Mouse (Mus musculus) heart, embryonic 16.5 days (tissue): ENCODE data around the gene Bphl. TPM values are rescaled to one million over a fixed set of nuclear protein-coding genes. Genes with fewer than 3 reads are reported as not detected.
"Not testable (repeated sequence)": the region's sequence is repeated elsewhere in the genome, so short reads cannot be mapped to it uniquely, and the experiment has no call there.

Source experiments
- ATAC-seq: fragments of 200-750 bp; cut with Nextera tagmentation; replicated peaks from 2 replicates; pipeline ENCODE4 v1.8.0; 2017; ENCODE audit warnings: moderate number of reproducible peaks; ENCODE audit not compliant: insufficient read depth, low FRiP score; ENCODE audit errors: extremely low read depth
- H3K27ac ChIP-seq: fragments of 300-500 bp; sonication (generic); 2 replicates; pipeline ENCODE4 v1.5.1; 2014; ENCODE audit warnings: mild to moderate bottlenecking, low read length, control low read depth, moderate library complexity
- H3K27me3 ChIP-seq: fragments of 300-500 bp; sonication (generic); 2 replicates; pipeline ENCODE4 v1.6.1; 2014; ENCODE audit warnings: low read length, mixed read lengths; ENCODE audit not compliant: control insufficient read depth, insufficient read depth
- H3K36me3 ChIP-seq: fragments of 300-500 bp; sonication (generic); 2 replicates; pipeline ENCODE4 v1.6.1; 2014; ENCODE audit not compliant: control insufficient read depth, insufficient read depth
- H3K4me1 ChIP-seq: fragments of 300-500 bp; sonication (generic); 2 replicates; pipeline ENCODE4 v1.6.1; 2014; ENCODE audit warnings: low read length, mixed read lengths; ENCODE audit not compliant: control insufficient read depth, insufficient read depth
- H3K4me2 ChIP-seq: fragments of 300-500 bp; sonication (generic); 2 replicates; pipeline ENCODE4 v1.6.1; 2014; ENCODE audit warnings: low read depth, mild to moderate bottlenecking, control low read depth, low read length
- H3K4me3 ChIP-seq: fragments of 300-500 bp; sonication (generic); 2 replicates; pipeline ENCODE4 v1.5.1; 2014; ENCODE audit warnings: mild to moderate bottlenecking, control low read depth, low read length
- H3K9ac ChIP-seq: fragments of 300-500 bp; sonication (generic); 2 replicates; pipeline ENCODE4 v1.6.1; 2014; ENCODE audit warnings: low read length, control low read depth
- H3K9me3 ChIP-seq: fragments of 300-500 bp; sonication (generic); replicated peaks from 2 replicates; pipeline ENCODE4 v1.6.1; 2016; ENCODE audit warnings: low read length; ENCODE audit not compliant: control insufficient read depth
- WGBS: fragments of 180-500 bp; shearing (Covaris S2); extraction: QIAGEN DNeasy Blood & Tissue Kit; methylation state at CpG from one replicate; pipeline ENCODE4 v1.1.7; 2014; 5-methylcytosine and 5-hydroxymethylcytosine counted together
- polyA plus RNA-seq: library from polyadenylated mRNA; unstranded; fragments of >200 nt; fragmentation: Nextera tagmentation; extraction: Ambion mirVana; gene quantifications from 2 replicates; pipeline ENCODE4 v1.2.1, GENCODE M21; 2015

The Bphl gene
- polyA plus RNA-seq, 1 experiment from 2014 or later: 54.6 TPM

DNA sequence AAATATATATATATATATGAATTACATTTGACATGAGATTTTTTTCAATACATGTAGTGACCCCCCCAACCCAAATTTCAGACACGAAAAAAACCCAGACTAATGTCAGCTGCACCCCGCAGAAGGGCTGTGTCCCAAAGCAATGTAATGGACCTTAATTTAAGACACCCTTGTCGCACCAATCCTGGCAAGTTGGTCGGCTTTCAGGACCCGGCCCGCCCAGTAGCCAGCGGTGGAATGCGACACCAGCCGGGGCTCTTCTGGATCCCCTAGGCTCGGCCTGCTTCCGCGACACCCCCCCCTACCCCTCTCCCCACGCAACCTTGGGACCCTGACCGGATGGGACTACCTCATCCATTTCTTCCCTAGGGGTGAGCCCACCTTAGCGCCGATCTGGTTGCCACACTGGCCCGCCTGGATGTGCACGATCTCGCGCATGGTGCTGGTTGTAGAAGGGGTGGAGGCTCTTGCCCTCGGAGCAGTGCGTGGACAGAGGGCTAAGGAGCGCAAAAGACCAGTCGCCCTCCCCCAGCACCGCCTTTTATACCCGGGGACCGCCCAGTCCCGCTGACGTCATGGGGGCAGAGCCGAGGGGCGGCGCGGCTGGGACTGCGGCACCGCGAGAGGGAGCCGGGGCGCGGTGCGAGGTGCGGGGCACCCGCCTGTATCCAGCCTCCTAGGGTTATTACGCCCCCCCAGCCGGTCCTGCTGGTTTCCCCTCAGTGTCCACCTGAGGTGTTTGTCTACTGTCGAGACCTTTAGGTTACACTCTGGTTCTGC, 40.3 kb downstream of the Bphl start, which contains the start of gene Tubb2a:
TSS of gene Tubb2a (minus strand) at position 516 of the 780 bp plus-strand sequence.
- Histone ChIP-seq H3K27ac (peak within 1 kb of the TSS; percentile 77), H3K27me3 (no peaks in the 10 kb centered on the region), H3K4me2 (peak within 1 kb of the TSS; percentile 96), H3K9ac (peak within 1 kb of the TSS; percentile 95), H3K36me3 (peaks cover 5% of the 10 kb centered on the region), H3K4me1 (peaks cover 14% of the 10 kb centered on the region), H3K9me3 (no peaks in the 10 kb centered on the region), H3K4me3 (peak within 1 kb of the TSS; percentile 95)
- 1% methylated on average over 45 of the region's 45 CpGs for WGBS
- peak; percentile 93 for ATAC-seq

DNA sequence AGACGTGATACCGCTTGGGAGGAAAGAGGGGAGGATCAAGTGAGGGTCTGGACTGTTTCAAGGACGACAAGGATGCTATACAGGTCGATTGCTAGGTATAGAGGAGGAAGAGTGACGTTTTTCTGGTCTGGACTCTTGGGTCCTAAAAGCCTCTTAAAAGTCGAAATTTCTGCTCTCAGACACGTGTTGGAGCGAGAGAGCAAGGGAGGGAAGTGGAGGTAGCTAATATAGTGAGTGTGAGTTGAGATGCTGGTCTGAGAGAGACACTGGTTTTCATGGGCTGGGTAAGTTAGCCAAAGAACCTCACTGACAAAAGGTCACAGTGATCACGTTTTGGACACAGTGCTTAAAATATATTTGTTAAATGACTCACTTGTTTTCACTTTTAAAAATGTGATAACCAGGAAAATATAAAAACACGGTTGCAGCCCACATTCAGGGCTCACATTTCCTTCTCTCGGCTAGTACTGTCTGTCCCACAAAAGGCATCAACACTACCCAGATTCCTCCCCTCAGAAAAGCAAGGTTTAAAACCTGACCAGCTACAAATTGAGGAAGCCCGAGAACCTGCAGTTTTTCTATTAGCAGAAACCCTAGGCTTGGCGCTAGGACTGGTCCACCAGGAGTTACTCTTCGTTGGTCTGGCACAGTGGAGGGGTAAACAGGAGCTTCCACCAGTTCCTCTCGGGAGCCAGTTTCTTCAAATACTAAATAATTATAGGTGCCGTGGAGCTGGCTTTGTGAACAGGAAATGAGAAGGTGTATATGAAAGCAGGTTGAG, 41.3 kb downstream of the Bphl start:
- Histone ChIP-seq H3K4me2 (peak overlapping the region; percentile 96), H3K27me3 (no peaks in the 10 kb centered on the region), H3K36me3 (peaks cover 2% of the 10 kb centered on the region; the same call in 1 of the 2 replicates), H3K4me1 (peaks cover 14% of the 10 kb centered on the region), H3K9me3 (no peaks in the 10 kb centered on the region), H3K4me3 (peak overlapping the region; percentile 95), H3K9ac (peak overlapping the region; percentile 95), H3K27ac (no peak overlapping the region)
- ATAC-seq: no peak
- 34% methylated on average over 16 of the region's 16 CpGs for WGBS

DNA sequence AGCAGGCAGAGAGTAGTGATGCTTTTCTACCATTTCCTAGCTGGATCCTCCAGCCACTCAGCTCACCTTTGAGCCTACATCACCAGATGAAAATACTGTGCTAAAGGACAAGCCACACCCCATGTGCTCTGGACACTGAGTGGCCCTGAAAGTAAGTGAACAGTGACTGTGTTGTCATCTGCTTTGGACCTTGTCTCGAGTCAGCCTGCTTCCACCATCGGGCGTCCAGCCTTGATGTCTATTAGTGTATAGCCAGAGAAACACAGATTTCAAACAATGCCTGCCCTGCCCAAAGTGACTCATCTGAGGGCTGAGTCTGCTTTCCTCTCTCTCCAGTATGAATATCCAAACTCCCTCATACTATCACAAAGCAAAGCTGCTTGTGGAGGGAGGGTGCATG, 42.4 kb downstream of the Bphl start:
- Histone ChIP-seq H3K4me3 (no peak overlapping the region), H3K4me1 (peaks cover 14% of the 10 kb centered on the region), H3K27me3 (no peaks in the 10 kb centered on the region), H3K9ac (no peak overlapping the region), H3K4me2 (no peak overlapping the region), H3K9me3 (no peaks in the 10 kb centered on the region), H3K36me3 (peaks cover 2% of the 10 kb centered on the region; the same call in 1 of the 2 replicates), H3K27ac (no peak overlapping the region)
- no peak for ATAC-seq
- 61% methylated on average over 3 of the region's 3 CpGs for WGBS

DNA sequence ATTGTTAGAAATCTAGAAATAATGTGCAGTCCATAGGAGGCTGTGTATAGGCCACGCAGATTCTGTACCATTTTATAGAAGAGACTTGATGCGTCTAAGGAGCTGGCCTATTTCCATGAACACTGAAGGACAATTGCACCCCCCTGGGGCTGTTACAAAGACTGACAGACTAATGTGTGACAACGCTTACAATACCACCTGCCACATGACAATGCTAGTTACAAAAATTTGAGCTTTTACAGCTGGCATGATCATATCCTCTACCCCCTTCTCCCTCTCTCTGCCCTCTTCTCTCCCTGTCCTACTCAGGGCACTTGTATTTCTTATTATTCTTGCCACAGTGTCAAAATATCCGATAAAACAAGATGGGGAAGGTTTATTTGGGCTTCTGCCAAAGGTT, 44.5 kb downstream of the Bphl start:
- WGBS: 79% methylated on average over 4 of the region's 4 CpGs
- H3K9ac ChIP-seq: no peak overlapping the region
- ATAC-seq: no peak

DNA sequence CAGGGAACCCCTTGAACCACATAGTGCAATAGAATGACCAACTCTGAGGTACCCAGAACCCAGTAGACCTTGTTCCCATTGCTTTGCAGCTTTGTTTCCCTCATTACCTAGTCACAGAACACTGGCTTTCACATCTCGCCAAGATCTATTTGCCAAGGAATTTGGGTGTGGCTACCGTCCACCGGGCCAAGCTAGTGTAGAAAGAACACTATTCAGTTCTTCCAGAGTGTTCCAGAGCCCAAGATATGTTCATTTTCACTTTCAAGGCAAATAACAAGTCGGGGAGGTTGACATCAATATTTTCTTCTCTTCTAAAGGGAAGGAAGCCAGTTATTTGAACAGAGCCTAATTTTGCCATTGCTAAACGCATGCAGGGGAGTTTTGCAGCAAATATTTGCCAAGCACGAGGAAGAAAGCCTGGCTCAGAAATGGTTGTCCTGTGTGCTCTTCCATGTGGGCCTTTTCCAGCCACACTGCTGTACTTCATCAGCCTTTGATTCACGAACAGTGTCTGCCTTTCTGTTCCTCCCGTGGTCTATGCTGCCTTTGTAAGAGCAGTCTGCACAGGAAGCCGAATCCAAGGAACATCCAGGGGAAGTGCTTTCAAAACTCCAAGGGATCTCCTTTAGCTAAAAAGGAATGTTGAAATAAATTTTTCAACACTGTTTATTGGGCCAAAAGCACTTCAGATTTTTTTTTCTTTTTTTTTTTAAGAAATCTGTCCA, 46.8 kb downstream of the Bphl start:
- H3K36me3 ChIP-seq: no peaks in the 10 kb centered on the region
- ATAC-seq: no peak
- no peak overlapping the region for H3K4me2 ChIP-seq
- WGBS: 58% methylated on average over 9 of the region's 9 CpGs
- no peak overlapping the region for H3K9ac ChIP-seq
- H3K4me1 ChIP-seq: peaks cover 13% of the 10 kb centered on the region
- no peak overlapping the region for H3K4me3 ChIP-seq
- no peak overlapping the region; the same call in 1 of the 2 replicates for H3K27ac ChIP-seq
- no peaks in the 10 kb centered on the region for H3K27me3 ChIP-seq
- H3K9me3 ChIP-seq: no peaks in the 10 kb centered on the region

More for the DNA sequence above, 44.5 kb downstream of the Bphl start:
- no peaks in the 10 kb centered on the region for H3K36me3 ChIP-seq
- H3K9me3 ChIP-seq: no peaks in the 10 kb centered on the region
- no peaks in the 10 kb centered on the region for H3K27me3 ChIP-seq
- no peak overlapping the region for H3K4me3 ChIP-seq
- no peak overlapping the region for H3K4me2 ChIP-seq
- peaks cover 11% of the 10 kb centered on the region for H3K4me1 ChIP-seq
- no peak overlapping the region for H3K27ac ChIP-seq

DNA sequence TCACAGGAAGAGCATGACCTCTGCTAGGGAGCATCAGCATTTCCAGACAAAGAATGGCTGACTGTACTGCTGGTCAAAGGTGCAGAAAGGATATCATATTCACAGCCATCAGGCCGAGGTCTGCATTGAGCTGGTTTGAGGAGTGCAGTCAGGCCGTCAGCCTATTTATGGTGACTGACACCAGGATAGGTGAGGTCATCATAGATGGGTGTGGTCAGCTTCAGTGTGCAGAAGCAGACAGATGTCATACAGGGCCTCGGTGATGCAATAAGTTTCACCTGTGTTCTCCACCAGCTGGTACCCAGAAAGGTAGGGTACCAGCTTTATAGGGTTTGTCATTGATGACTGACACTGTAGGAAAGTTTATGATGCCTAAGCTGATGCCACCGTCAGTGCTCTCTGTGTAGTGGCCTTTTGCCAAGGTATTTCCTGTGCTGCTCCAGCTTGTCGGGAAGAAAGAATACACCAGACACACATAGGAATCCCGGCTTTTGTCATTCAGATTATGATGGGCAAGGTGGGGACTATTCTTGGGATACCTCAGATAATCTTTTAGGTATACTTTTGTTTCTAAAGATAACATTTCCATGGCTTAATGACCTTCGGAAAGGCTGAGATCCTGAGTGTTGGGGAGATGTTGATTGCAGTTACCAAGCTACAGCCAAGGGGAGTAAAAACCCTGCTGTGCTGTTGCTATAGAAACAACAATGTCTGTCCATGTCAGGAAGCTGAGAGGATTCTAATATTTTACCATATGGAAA, 49.8 kb downstream of the Bphl start:
- ATAC-seq: no peak; the same call in 1 of the 2 replicates

DNA sequence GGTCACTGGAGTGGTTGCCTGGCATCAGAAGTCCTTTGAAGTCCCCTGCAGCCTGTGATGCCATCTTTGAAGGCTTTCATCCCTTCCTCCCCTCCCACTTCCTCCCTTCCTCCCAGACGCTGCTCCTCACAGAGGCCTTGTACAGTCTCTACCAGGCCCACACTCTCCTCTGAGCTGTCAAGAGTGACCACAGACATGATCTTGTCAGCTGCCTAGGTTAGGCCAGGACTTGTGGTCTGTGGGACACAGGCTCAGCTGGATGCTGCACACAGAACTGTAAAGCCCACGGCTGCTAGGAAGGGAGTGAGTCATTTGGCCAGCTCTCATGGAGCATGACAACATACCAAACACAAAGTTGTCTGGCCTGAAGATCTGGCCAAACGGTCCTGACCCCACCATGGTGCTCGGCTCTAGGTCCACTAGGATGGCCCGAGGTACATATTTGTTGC, 50.8 kb downstream of the Bphl start:
- WGBS: 59% methylated on average over 5 of the region's 5 CpGs
- not testable (repeated sequence) for H3K27me3 ChIP-seq, H3K36me3 ChIP-seq, ATAC-seq, H3K9me3 ChIP-seq, H3K27ac ChIP-seq, H3K4me2 ChIP-seq, H3K9ac ChIP-seq, H3K4me3 ChIP-seq
- peaks cover 13% of the 10 kb centered on the region for H3K4me1 ChIP-seq

More for the DNA sequence above, 49.8 kb downstream of the Bphl start:
- Histone ChIP-seq H3K4me1 (peaks cover 13% of the 10 kb centered on the region), H3K36me3 (no peaks in the 10 kb centered on the region), H3K4me2 (no peak overlapping the region), H3K9ac (no peak overlapping the region), H3K4me3 (no peak overlapping the region), H3K27ac (peak overlapping the region; percentile 9; the same call in 1 of the 2 replicates), H3K27me3 (no peaks in the 10 kb centered on the region), H3K9me3 (no peaks in the 10 kb centered on the region)
- 24% methylated on average over 7 of the region's 7 CpGs for WGBS

DNA sequence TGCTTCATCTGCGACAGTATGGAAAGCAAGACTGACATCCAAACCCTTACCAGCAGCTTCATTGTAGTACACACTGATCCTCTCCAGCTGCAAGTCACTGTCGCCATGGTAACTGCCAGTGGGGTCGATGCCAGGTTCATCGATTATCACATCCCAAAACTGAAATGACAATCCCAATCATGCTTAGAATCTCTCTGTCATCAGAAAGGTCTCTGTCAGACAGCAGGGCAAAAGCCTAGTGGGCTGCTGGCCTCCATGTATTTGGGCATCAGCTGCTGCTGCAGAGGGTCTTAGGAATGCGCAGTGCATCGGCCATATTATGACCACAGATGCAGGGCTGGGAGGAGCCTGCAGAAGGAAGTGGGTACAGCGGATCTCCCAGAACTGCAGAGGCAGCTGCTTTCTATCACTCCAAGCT, 51.5 kb downstream of the Bphl start:
- Histone ChIP-seq H3K9me3 (no peaks in the 10 kb centered on the region), H3K4me3 (no peak overlapping the region), H3K27ac (peak overlapping the region; percentile 59), H3K9ac (no peak overlapping the region), H3K4me1 (peaks cover 13% of the 10 kb centered on the region), H3K4me2 (no peak overlapping the region), H3K27me3 (no peaks in the 10 kb centered on the region), H3K36me3 (no peaks in the 10 kb centered on the region)
- 60% methylated on average over 7 of the region's 7 CpGs for WGBS
- ATAC-seq: no peak
